In the genomic region with DNA sequence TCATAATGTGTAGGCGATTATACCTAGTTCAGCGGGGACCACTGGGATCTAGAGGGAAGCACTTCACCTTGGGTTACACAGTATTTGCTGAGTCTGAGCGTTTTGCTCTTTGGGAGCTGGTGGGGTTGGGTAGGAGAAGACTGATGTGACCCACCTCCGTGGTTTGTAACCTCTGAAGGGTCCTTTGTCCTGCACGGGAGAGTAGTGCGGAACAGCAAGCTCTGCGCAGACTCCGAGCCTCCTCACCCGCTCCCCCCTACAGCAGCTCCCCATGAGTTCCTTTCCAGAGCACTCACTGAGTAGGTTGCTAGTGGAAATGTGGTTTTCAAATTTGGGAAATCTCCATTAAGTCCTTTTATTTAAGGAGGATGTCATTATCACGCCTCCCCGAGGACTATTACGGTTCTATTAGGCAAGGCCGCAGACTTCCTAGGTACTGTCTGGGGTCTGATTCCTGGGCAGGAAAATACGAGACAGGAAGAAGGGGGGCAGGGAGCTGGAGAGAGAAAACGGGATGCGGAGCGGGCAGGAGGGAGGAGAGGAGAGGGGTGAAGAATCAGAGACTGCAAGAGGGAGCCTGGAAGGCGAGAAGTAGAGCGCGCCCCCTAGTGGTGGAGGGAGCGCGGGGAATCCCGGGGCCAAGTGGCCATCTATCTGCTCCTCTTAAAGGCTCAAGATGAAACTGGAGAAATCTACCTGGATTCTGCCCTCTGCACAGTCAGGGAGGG, we compare ENCODE assay signal across 8 mouse cellular contexts. TPM values are rescaled to one million over a fixed set of nuclear protein-coding genes. Genes with fewer than 3 reads are reported as not detected.
DNase-seq lines count a peak whose midpoint lies in the region; ATAC-seq and TF ChIP-seq lines count a peak whose summit lies in the region.

No protein-coding gene starts in this region.

- WGBS in forebrain, postnatal 0 days = 11% methylated on average over 23 of the region's 23 CpGs
- WGBS in lung, embryonic 16.5 days = 22% methylated on average over 23 of the region's 23 CpGs

- peaks cover 0 to 11% of the 10 kb centered on the region in 2 experiments; a peak in 2 of 4 replicates for H3K27me3 ChIP-seq in MEL (ENCODE audit: control insufficient read depth in 1 of 2, insufficient read depth in 2 of 2, low read length in 2 of 2)
- H3K27me3 ChIP-seq in forebrain, postnatal 0 days (ENCODE audit: insufficient read depth, low read length) = no peaks in the 10 kb centered on the region
- no peaks in the 10 kb centered on the region; the same call in 1 of the 2 replicates for H3K27me3 ChIP-seq in lung, embryonic 16.5 days (ENCODE audit: control insufficient read depth, insufficient read depth, low read depth, low read length)

- H3K4me1 ChIP-seq in MEL (ENCODE audit: control insufficient read depth in 1 of 2, insufficient read depth in 2 of 2, low read length in 2 of 2) = no peaks in the 10 kb centered on the region
- no peaks in the 10 kb centered on the region for H3K4me1 ChIP-seq in forebrain, postnatal 0 days (ENCODE audit: insufficient read depth)
- peaks cover 15% of the 10 kb centered on the region for H3K4me1 ChIP-seq in lung, embryonic 16.5 days (replicated peaks; ENCODE audit: control insufficient read depth, insufficient read depth, low read length)

- H3K4me3 ChIP-seq in MEL (ENCODE audit: control insufficient read depth in 1 of 2, insufficient read depth in 1 of 2, low read depth in 2 of 2, low read length in 2 of 2) = no peak overlapping the region
- peak overlapping the region; percentile 11 for H3K4me3 ChIP-seq in forebrain, postnatal 0 days (ENCODE audit: low read depth, low read length)
- 0 out of 2 replicates have a peak overlapping the region, but pooled peaks have one; percentile 21 for H3K4me3 ChIP-seq in lung, embryonic 16.5 days (ENCODE audit: low read length)

- peak; percentile 65 for ATAC-seq in forebrain, postnatal 0 days
- peak; percentile 73 for ATAC-seq in lung, embryonic 16.5 days (ENCODE audit: low read depth)

- H3K9ac ChIP-seq in MEL (ENCODE audit: control insufficient read depth, low read depth, low read length, poor library complexity, severe bottlenecking) = no peak overlapping the region
- 0 out of 2 replicates have a peak overlapping the region, but pooled peaks have one; percentile 2 for H3K9ac ChIP-seq in forebrain, postnatal 0 days
- peak overlapping the region; percentile 53; the same call in 1 of the 2 replicates for H3K9ac ChIP-seq in lung, embryonic 16.5 days (ENCODE audit: low read length)

- no peak for TF ChIP-seq EP300 in MEL (IDR thresholded peaks at IDR 0.05; ENCODE audit: low read depth in 1 of 2, low read length in 2 of 2)

- no peaks in the 10 kb centered on the region; the same call in 1 of the 2 replicates for H3K79me2 ChIP-seq in MEL (ENCODE audit: control insufficient read depth, insufficient read depth, low read length, poor library complexity)

- no peak for TF ChIP-seq POLR2A in MEL (IDR thresholded peaks at IDR 0.05; ENCODE audit: control insufficient read depth in 1 of 2, insufficient read depth in 1 of 2, low read depth in 1 of 2, low read length in 2 of 2, poor library complexity in 1 of 2)

- H3K4me2 ChIP-seq in forebrain, postnatal 0 days (ENCODE audit: low read depth) = peak overlapping the region; percentile 38
- peak overlapping the region; percentile 52 for H3K4me2 ChIP-seq in lung, embryonic 16.5 days (ENCODE audit: low read depth, low read length)

- no peaks in the 10 kb centered on the region for H3K9me3 ChIP-seq in MEL (replicated peaks; ENCODE audit: insufficient read depth, low read length)
- H3K9me3 ChIP-seq in forebrain, postnatal 0 days (ENCODE audit: low read length) = no peaks in the 10 kb centered on the region
- no peaks in the 10 kb centered on the region for H3K9me3 ChIP-seq in lung, embryonic 16.5 days (ENCODE audit: control insufficient read depth, low read length)

- peak; percentile 87 to 99 (median 89) for TF ChIP-seq CTCF in MEL (IDR thresholded peaks at IDR 0.05 in 2 of 3, conservative IDR thresholded peaks at IDR 0.05 in 1 of 3; ENCODE audit: control insufficient read depth in 1 of 3, insufficient read depth in 1 of 3, low read depth in 2 of 3, low read length in 3 of 3, poor library complexity in 1 of 3, severe bottlenecking in 1 of 3)
- TF ChIP-seq CTCF in forebrain, postnatal 0 days (IDR thresholded peaks at IDR 0.05; ENCODE audit: low read depth) = peak; percentile 83

- no peaks in the 10 kb centered on the region; a peak in 1 of 4 replicates for H3K36me3 ChIP-seq in MEL (ENCODE audit: control insufficient read depth in 1 of 2, insufficient read depth in 2 of 2, low read length in 2 of 2)
- H3K36me3 ChIP-seq in forebrain, postnatal 0 days (ENCODE audit: insufficient read depth) = no peaks in the 10 kb centered on the region
- no peaks in the 10 kb centered on the region for H3K36me3 ChIP-seq in lung, embryonic 16.5 days (ENCODE audit: control insufficient read depth, insufficient read depth, low read length)

- no peak overlapping the region for H3K27ac ChIP-seq in MEL (ENCODE audit: control insufficient read depth, low read depth, low read length)
- H3K27ac ChIP-seq in forebrain, postnatal 0 days (ENCODE audit: low read depth, low read length) = no peak overlapping the region
- H3K27ac ChIP-seq in lung, embryonic 16.5 days (ENCODE audit: low read length) = no peak overlapping the region

- TF ChIP-seq RAD21 in MEL (IDR thresholded peaks at IDR 0.05; ENCODE audit: low read depth, low read length) = peak; percentile 16

- peak; percentile 82 for DNase-seq in MEL (ENCODE audit: low read depth, low spot score)
- DNase-seq in cerebellum, adult 18-20 months = peak; percentile 81 to 91
- DNase-seq in forebrain, postnatal 0 days = peak; percentile 74
- DNase-seq in heart, postnatal 4 days = peak; percentile 92
- peak; percentile 49 to 79 for DNase-seq in layer of hippocampus, adult 8-10 months (ENCODE audit: low spot score in 2 of 2)
- DNase-seq in retina, postnatal 1 day = peak; percentile 88
- peak; percentile 90 for DNase-seq in thymus, postnatal 4 days

TF ChIP-seq in MEL, 35 proteins besides CTCF, POLR2A, EP300 and RAD21:
- TF ChIP-seq TBP (IDR thresholded peaks at IDR 0.05; ENCODE audit: low read depth, low read length) = no peak
- no peak for TF ChIP-seq E2F4 (IDR thresholded peaks at IDR 0.05; ENCODE audit: borderline replicate concordance, low read depth, low read length)
- no peak for TF ChIP-seq JUND (IDR thresholded peaks at IDR 0.05; ENCODE audit: low read depth, low read length)
- TF ChIP-seq NRF1 (IDR thresholded peaks at IDR 0.05; ENCODE audit: insufficient read depth, low read depth, low read length, poor library complexity, severe bottlenecking) = no peak
- TF ChIP-seq SMC3 (IDR thresholded peaks at IDR 0.05; ENCODE audit: low read depth, low read length) = 0 out of 2 replicates have a peak, but pooled peaks have one; percentile 28
- no peak for TF ChIP-seq HCFC1 (IDR thresholded peaks at IDR 0.05; ENCODE audit: low read depth, low read length)
- no peak for TF ChIP-seq USF2 (IDR thresholded peaks at IDR 0.05; ENCODE audit: borderline replicate concordance in 1 of 2, insufficient read depth in 1 of 2, low read depth in 1 of 2, low read length in 2 of 2)
- no peak for TF ChIP-seq MYB (IDR thresholded peaks at IDR 0.05; ENCODE audit: low read depth, low read length)

RNA-seq across cellular contexts. Expression of a gene that starts 29.4 kb away (rescaled TPM):
- 16.5 and 19.1 TPM in 2 replicates for total RNA-seq in MEL (2012; rRNA removed)
- 10 to 100 TPM in 1 of 2 experiments, not detected in 1; 22.1 TPM for polyA plus RNA-seq in MEL (2012; ENCODE audit: insufficient read depth in 1 of 2, insufficient read length in 2 of 2, low read depth in 1 of 2, low replicate concordance in 2 of 2, missing spikeins in 1 of 2)
- total RNA-seq in forebrain, postnatal 0 days (2014; rRNA removed) = 24.2 and 25.1 TPM in 2 replicates
- polyA plus RNA-seq in forebrain, postnatal 0 days (2015; fragmentation: Nextera tagmentation; extraction: Ambion mirVana) = 15.9 and 16.8 TPM in 2 replicates
- 1 to 10 TPM; 6.6 to 6.8 TPM for total RNA-seq in heart, postnatal 4 days (2021)
- 10 to 100 TPM in 3 of 4 experiments, 1 to 10 TPM in 1; 9.8 to 17.3 (median 12.6) TPM for total RNA-seq in layer of hippocampus, adult 8-10 months (2022)
- polyA plus RNA-seq in lung, embryonic 16.5 days (2015; fragmentation: Nextera tagmentation; extraction: Ambion mirVana) = 10.3 and 13.4 TPM in 2 replicates

Comparison
In these comparisons a context has a peak if more than half of its experiments do, and no peak if none do; other contexts are left out.
1. H3K4me3 ChIP-seq: peak in forebrain, postnatal 0 days (single experiment) and lung, embryonic 16.5 days (single experiment); none in MEL (0 of 2).
2. Peak in every context shown above with its lines, with median percentiles within 50 percentile points of each other: DNase-seq.